Comparison of ENCODE assay signal across 20 mouse cellular contexts in genomic region chr17:78515347-78515947, GRCm38 (mm10). TPM values are rescaled to one million over a fixed set of nuclear protein-coding genes. Genes with fewer than 3 reads are reported as not detected.
DNase-seq lines count a peak whose midpoint lies in the region; ATAC-seq lines count a peak whose summit lies in the region.
"Had no signal": no experiment of that assay in that cellular context is flagged by ENCODE, and none has a peak within 500 bp of the region (broad histone marks: within the 10 kb centered on the region; RNA-seq: fewer than 3 reads in every experiment).

No protein-coding gene starts in this region.

- H3K27ac ChIP-seq in limb, embryonic 12.5 days = no peak overlapping the region
- H3K27ac ChIP-seq in limb, embryonic 10.5 days = no peak overlapping the region
- peak overlapping the region; percentile 8; the same call in 1 of the 2 replicates for H3K27ac ChIP-seq in embryonic facial prominence, embryonic 13.5 days
- H3K27ac ChIP-seq in limb, embryonic 13.5 days = no peak overlapping the region
- no peak overlapping the region for H3K27ac ChIP-seq in hindbrain, embryonic 16.5 days (ENCODE audit: low read depth, low read length)
- H3K27ac ChIP-seq: embryonic facial prominence, embryonic 12.5 days; forebrain, embryonic 10.5 days; hindbrain, embryonic 12.5 days; intestine, embryonic 15.5 days had no signal

- no peak overlapping the region for H3K4me2 ChIP-seq in limb, embryonic 12.5 days
- peak overlapping the region; percentile 2; the same call in 1 of the 2 replicates for H3K4me2 ChIP-seq in embryonic facial prominence, embryonic 13.5 days
- no peak overlapping the region for H3K4me2 ChIP-seq in limb, embryonic 13.5 days (replicated peaks)
- no peak overlapping the region for H3K4me2 ChIP-seq in hindbrain, embryonic 16.5 days (ENCODE audit: low read length)
- H3K4me2 ChIP-seq: embryonic facial prominence, embryonic 12.5 days; heart, embryonic 12.5 days; hindbrain, embryonic 12.5 days; intestine, embryonic 15.5 days had no signal

- H3K36me3 ChIP-seq in limb, embryonic 12.5 days = no peaks in the 10 kb centered on the region
- no peaks in the 10 kb centered on the region for H3K36me3 ChIP-seq in limb, embryonic 10.5 days
- H3K36me3 ChIP-seq in embryonic facial prominence, embryonic 13.5 days = no peaks in the 10 kb centered on the region
- no peaks in the 10 kb centered on the region for H3K36me3 ChIP-seq in limb, embryonic 13.5 days
- H3K36me3 ChIP-seq in hindbrain, embryonic 16.5 days (ENCODE audit: control insufficient read depth, insufficient read depth, low read length) = no peaks in the 10 kb centered on the region
- H3K36me3 ChIP-seq: embryonic facial prominence, embryonic 12.5 days; forebrain, embryonic 10.5 days; heart, embryonic 12.5 days; hindbrain, embryonic 12.5 days; intestine, embryonic 15.5 days had no signal

- H3K4me3 ChIP-seq in limb, embryonic 12.5 days (replicated peaks) = no peak overlapping the region
- H3K4me3 ChIP-seq in limb, embryonic 10.5 days = no peak overlapping the region
- no peak overlapping the region for H3K4me3 ChIP-seq in embryonic facial prominence, embryonic 13.5 days
- H3K4me3 ChIP-seq in limb, embryonic 13.5 days = no peak overlapping the region
- H3K4me3 ChIP-seq in hindbrain, embryonic 16.5 days (ENCODE audit: low read length) = no peak overlapping the region
- H3K4me3 ChIP-seq: embryonic facial prominence, embryonic 12.5 days; erythroblast, embryonic 14.5 days; forebrain, embryonic 10.5 days; heart, embryonic 12.5 days; hindbrain, embryonic 12.5 days; intestine, embryonic 15.5 days had no signal

- no peaks in the 10 kb centered on the region for H3K9me3 ChIP-seq in limb, embryonic 12.5 days
- no peaks in the 10 kb centered on the region for H3K9me3 ChIP-seq in limb, embryonic 10.5 days (replicated peaks)
- no peaks in the 10 kb centered on the region for H3K9me3 ChIP-seq in embryonic facial prominence, embryonic 13.5 days
- no peaks in the 10 kb centered on the region for H3K9me3 ChIP-seq in limb, embryonic 13.5 days
- no peaks in the 10 kb centered on the region for H3K9me3 ChIP-seq in hindbrain, embryonic 16.5 days (ENCODE audit: control insufficient read depth, low read length)
- H3K9me3 ChIP-seq: embryonic facial prominence, embryonic 12.5 days; forebrain, embryonic 10.5 days; hindbrain, embryonic 12.5 days; intestine, embryonic 15.5 days had no signal

- intact Hi-C loops in left cerebral cortex, postnatal 10 days (cut with DNase I) = no loop called here

- H3K9ac ChIP-seq in limb, embryonic 12.5 days (replicated peaks) = no peak overlapping the region
- H3K9ac ChIP-seq in embryonic facial prominence, embryonic 13.5 days = no peak overlapping the region
- H3K9ac ChIP-seq in limb, embryonic 13.5 days = no peak overlapping the region
- no peak overlapping the region for H3K9ac ChIP-seq in hindbrain, embryonic 16.5 days (ENCODE audit: low read depth, low read length)
- H3K9ac ChIP-seq: embryonic facial prominence, embryonic 12.5 days; heart, embryonic 12.5 days; hindbrain, embryonic 12.5 days; intestine, embryonic 15.5 days had no signal

- 65% methylated on average over 7 of the region's 7 CpGs for WGBS in limb, embryonic 12.5 days
- 91% methylated on average over 7 of the region's 7 CpGs for WGBS in limb, embryonic 10.5 days
- WGBS in embryonic facial prominence, embryonic 13.5 days = 50% methylated on average over 7 of the region's 7 CpGs
- WGBS in limb, embryonic 13.5 days = 42% methylated on average over 7 of the region's 7 CpGs
- 69% methylated on average over 7 of the region's 7 CpGs for WGBS in hindbrain, embryonic 16.5 days

- peak; percentile 78; the same call in 1 of the 2 replicates for ATAC-seq in limb, embryonic 12.5 days (ENCODE audit: insufficient number of reproducible peaks, insufficient read depth, low FRiP score, low TSS enrichment, low read depth)
- no peak for ATAC-seq in embryonic facial prominence, embryonic 13.5 days (ENCODE audit: insufficient number of reproducible peaks, insufficient read depth, low FRiP score, low TSS enrichment, low read depth)
- ATAC-seq in limb, embryonic 13.5 days (ENCODE audit: low FRiP score, low read depth) = peak; percentile 73
- no peak for ATAC-seq in hindbrain, embryonic 16.5 days
- ATAC-seq: forebrain, embryonic 14.5 days; intestine, embryonic 15.5 days had no signal

- peaks cover 5% of the 10 kb centered on the region; the same call in 1 of the 2 replicates for H3K4me1 ChIP-seq in limb, embryonic 12.5 days (replicated peaks)
- no peaks in the 10 kb centered on the region for H3K4me1 ChIP-seq in limb, embryonic 10.5 days
- peaks cover 4% of the 10 kb centered on the region; the same call in 1 of the 2 replicates for H3K4me1 ChIP-seq in embryonic facial prominence, embryonic 13.5 days
- H3K4me1 ChIP-seq in limb, embryonic 13.5 days = peaks cover 9% of the 10 kb centered on the region
- H3K4me1 ChIP-seq in hindbrain, embryonic 16.5 days (ENCODE audit: control insufficient read depth, insufficient read depth, low read depth, low read length) = no peaks in the 10 kb centered on the region
- H3K4me1 ChIP-seq: embryonic facial prominence, embryonic 12.5 days; forebrain, embryonic 10.5 days; heart, embryonic 12.5 days; intestine, embryonic 15.5 days had no signal

- DNase-seq in limb, embryonic 10.5 days (ENCODE audit: low spot score) = no peak
- no peak for DNase-seq in left cerebral cortex, postnatal 10 days (ENCODE audit: extremely low spot score in 1 of 2, low spot score in 2 of 2)
- DNase-seq: adrenal gland, adult 8-10 months; adrenal gland, postnatal 36 days; cerebellum, adult 2 months; cerebellum, postnatal 14 days; embryo, embryonic 11 days; gastrocnemius, postnatal 25 days had no signal

- no peaks in the 10 kb centered on the region for H3K27me3 ChIP-seq in limb, embryonic 12.5 days
- H3K27me3 ChIP-seq in limb, embryonic 10.5 days (ENCODE audit: low read depth, poor library complexity, severe bottlenecking) = no peaks in the 10 kb centered on the region
- H3K27me3 ChIP-seq in embryonic facial prominence, embryonic 13.5 days = no peaks in the 10 kb centered on the region
- H3K27me3 ChIP-seq in limb, embryonic 13.5 days = no peaks in the 10 kb centered on the region
- H3K27me3 ChIP-seq in hindbrain, embryonic 16.5 days (replicated peaks; ENCODE audit: control insufficient read depth, insufficient read depth, low read length) = no peaks in the 10 kb centered on the region
- H3K27me3 ChIP-seq: embryonic facial prominence, embryonic 12.5 days; heart, embryonic 12.5 days; hindbrain, embryonic 12.5 days; intestine, embryonic 15.5 days had no signal

RNA-seq across cellular contexts. Expression of gene Vit, which starts 7.6 kb away (rescaled TPM):
- 0.08 TPM in 1 of 2 replicates, not detected in the other for polyA plus RNA-seq in limb, embryonic 12.5 days (2016; fragmentation: Nextera tagmentation; extraction: Ambion mirVana)
- not detected in 2 replicates for polyA plus RNA-seq in limb, embryonic 10.5 days (2016; fragmentation: Nextera tagmentation; extraction: Ambion mirVana)
- polyA plus RNA-seq in embryonic facial prominence, embryonic 13.5 days (2015; fragmentation: Nextera tagmentation; extraction: Ambion mirVana) = 1.4 and 1.9 TPM in 2 replicates
- 0.51 and 0.57 TPM in 2 replicates for polyA plus RNA-seq in limb, embryonic 13.5 days (2015; fragmentation: Nextera tagmentation; extraction: Ambion mirVana)
- 1 to 10 TPM; 5.1 to 6.0 TPM for total RNA-seq in left cerebral cortex, postnatal 10 days (2021)
- polyA plus RNA-seq in hindbrain, embryonic 16.5 days (2015; fragmentation: Nextera tagmentation; extraction: Ambion mirVana) = 12.4 and 12.8 TPM in 2 replicates
- total RNA-seq: ES-E14 had no signal
- polyA plus RNA-seq: erythroblast, embryonic 14.5 days had no signal

Comparison
In these comparisons a context has a peak if more than half of its experiments do, and no peak if none do; other contexts are left out.
1. ATAC-seq: peak in limb, embryonic 12.5 days (single experiment) and limb, embryonic 13.5 days (single experiment); none in embryonic facial prominence, embryonic 13.5 days (single experiment) and hindbrain, embryonic 16.5 days (single experiment).